Mouse (Mus musculus): ENCODE measurements around the gene Hpse2.

DNA sequence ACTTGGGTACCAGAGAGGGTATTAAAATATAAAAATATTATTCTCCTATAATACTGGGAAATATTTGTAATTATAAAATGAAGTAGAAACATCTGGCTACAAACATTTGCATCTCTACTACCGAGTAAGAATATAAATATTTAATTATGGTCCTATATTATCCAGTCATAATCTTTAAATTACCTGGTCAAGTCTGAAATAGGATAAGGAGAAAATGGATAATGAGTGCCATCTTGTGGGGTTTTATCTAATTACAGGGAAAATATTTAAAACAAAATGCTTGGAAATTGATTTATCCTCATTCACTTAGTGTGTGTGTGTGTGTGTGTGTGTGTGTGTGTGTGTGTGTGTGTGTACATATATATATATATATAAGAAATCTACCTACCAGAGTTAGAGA lies 19.0 kb upstream of the Hpse2 start:
- TF ChIP-seq CTCF (IDR thresholded peaks at IDR 0.05; ENCODE audit: low read depth, low read length) (no peak), EP300 (IDR thresholded peaks at IDR 0.05; ENCODE audit: insufficient read depth, low read depth, low read length) (no peak)
